Mouse (Mus musculus) liver, embryonic 16.5 days (tissue): Measurements from ENCODE around the gene Rps25. TPM values are rescaled to one million over a fixed set of nuclear protein-coding genes. Genes with fewer than 3 reads are reported as not detected.
"Not testable (repeated sequence)": the region's sequence is repeated elsewhere in the genome, so short reads cannot be mapped to it uniquely, and the experiment has no call there.

Source experiments
- ATAC-seq: fragments of 200-750 bp; cut with Nextera tagmentation; 2 replicates; pipeline ENCODE4 v1.8.0; 2017; ENCODE audit warnings: low read depth, mild to moderate bottlenecking, moderate number of reproducible peaks, moderate library complexity
- H3K27ac ChIP-seq: fragments of 300-500 bp; sonication (generic); 2 replicates; pipeline ENCODE4 v1.5.1; 2014; ENCODE audit warnings: mild to moderate bottlenecking, low read length
- H3K27me3 ChIP-seq: fragments of 300-500 bp; sonication (generic); 2 replicates; pipeline ENCODE4 v1.6.1; 2014; ENCODE audit warnings: low read depth, low read length, mixed read lengths; ENCODE audit not compliant: control insufficient read depth, insufficient read depth
- H3K36me3 ChIP-seq: fragments of 300-500 bp; sonication (generic); 2 replicates; pipeline ENCODE4 v1.6.1; 2014; ENCODE audit warnings: mild to moderate bottlenecking; ENCODE audit not compliant: control insufficient read depth, insufficient read depth
- H3K4me1 ChIP-seq: fragments of 300-500 bp; sonication (generic); 2 replicates; pipeline ENCODE4 v1.6.1; 2014; ENCODE audit warnings: low read depth, low read length, mixed read lengths; ENCODE audit not compliant: control insufficient read depth
- H3K4me2 ChIP-seq: fragments of 300-500 bp; sonication (generic); 2 replicates; pipeline ENCODE4 v1.6.1; 2014; ENCODE audit warnings: low read depth, low read length, mixed read lengths
- H3K4me3 ChIP-seq: fragments of 300-500 bp; sonication (generic); 2 replicates; pipeline ENCODE4 v1.5.1; 2014; ENCODE audit warnings: low read depth, mild to moderate bottlenecking, low read length
- H3K9ac ChIP-seq: fragments of 300-500 bp; sonication (generic); 2 replicates; pipeline ENCODE4 v1.6.1; 2014; ENCODE audit warnings: low read depth, low read length
- H3K9me3 ChIP-seq: fragments of 300-500 bp; sonication (generic); replicated peaks from 2 replicates; pipeline ENCODE4 v1.6.1; 2016; ENCODE audit warnings: low read length; ENCODE audit not compliant: control insufficient read depth
- WGBS: fragments of 180-500 bp; shearing (Covaris S2); extraction: QIAGEN DNeasy Blood & Tissue Kit; methylation state at CpG from one replicate; pipeline ENCODE4 v1.1.7; 2014; ENCODE audit not compliant: insufficient replicate concordance; 5-methylcytosine and 5-hydroxymethylcytosine counted together
- polyA plus RNA-seq: library from polyadenylated mRNA; unstranded; fragments of >200 nt; fragmentation: Nextera tagmentation; extraction: Ambion mirVana; gene quantifications from 2 replicates; pipeline ENCODE4 v1.2.1, GENCODE M21; 2015

The Rps25 gene
- polyA plus RNA-seq, 1 experiment from 2014 or later: 791 TPM

DNA sequence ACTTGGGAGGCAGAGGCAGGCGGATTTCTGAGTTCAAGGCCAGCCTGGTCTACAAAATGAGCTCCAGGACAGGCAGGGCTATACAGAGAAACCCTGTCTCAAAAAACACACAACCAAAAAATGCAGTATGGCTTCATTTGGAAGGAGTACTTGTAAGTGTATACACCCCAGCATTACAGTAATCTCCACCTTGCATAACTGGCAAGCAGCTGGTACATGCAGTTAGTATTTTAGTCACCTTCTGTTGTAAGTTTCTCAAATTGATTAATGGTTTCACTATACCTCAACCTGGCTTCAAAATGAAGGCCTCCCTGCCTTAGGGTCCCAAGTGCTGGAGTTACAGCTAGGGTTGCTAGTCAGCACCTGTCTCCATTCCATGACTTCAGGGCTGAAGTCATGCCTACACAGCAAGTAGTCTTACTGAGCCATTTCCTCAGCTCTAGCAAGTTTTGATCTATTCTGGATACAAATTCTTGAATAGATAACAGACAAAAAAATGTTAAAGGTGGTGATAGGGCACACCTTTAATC, 4.7 kb downstream of the Rps25 start:
- Histone ChIP-seq H3K9ac (no peak overlapping the region), H3K4me1 (peaks cover 34% of the 10 kb centered on the region), H3K9me3 (no peaks in the 10 kb centered on the region), H3K4me2 (no peak overlapping the region), H3K27ac (peak overlapping the region; percentile 34; the same call in 1 of the 2 replicates), H3K4me3 (no peak overlapping the region), H3K36me3 (peaks cover 43% of the 10 kb centered on the region), H3K27me3 (no peaks in the 10 kb centered on the region)
- WGBS: 68% methylated on average over 1 of the region's 1 CpGs
- no peak for ATAC-seq

- H3K27me3 ChIP-seq: no peaks in the 10 kb centered on the region
- H3K36me3 ChIP-seq: peaks cover 43% of the 10 kb centered on the region
- H3K9me3 ChIP-seq: no peaks in the 10 kb centered on the region
- H3K4me1 ChIP-seq: peaks cover 34% of the 10 kb centered on the region
- H3K9ac ChIP-seq: no peak overlapping the region
- no peak overlapping the region for H3K4me2 ChIP-seq
- no peak overlapping the region for H3K4me3 ChIP-seq
- WGBS: 24% methylated on average over 4 of the region's 4 CpGs
- H3K27ac ChIP-seq: peak overlapping the region; percentile 12; the same call in 1 of the 2 replicates
- no peak for ATAC-seq
These were observed 5.4 kb downstream of the Rps25 start for GRCm38 (mm10) chr9:44412306-44412705.

DNA sequence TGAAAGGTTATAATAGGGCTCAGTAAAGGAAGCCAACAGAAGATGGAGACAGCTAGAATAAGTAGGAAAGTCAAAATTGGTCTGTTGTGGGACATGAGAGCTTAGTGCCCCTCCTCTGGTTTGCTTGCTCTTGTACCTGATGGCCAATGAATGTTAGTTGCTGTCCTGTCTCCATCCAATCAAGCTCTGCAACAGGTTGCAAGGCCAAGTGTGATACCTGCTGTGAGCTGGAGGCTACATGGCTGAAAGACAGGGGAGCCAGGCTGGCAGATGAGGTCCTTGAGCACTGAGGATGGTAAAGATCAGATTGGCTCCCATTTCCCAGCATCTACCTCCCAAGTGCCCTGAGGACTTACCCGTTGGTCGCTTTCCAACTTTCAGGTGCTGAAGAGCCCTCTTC, 5.8 kb downstream of the Rps25 start:
- Histone ChIP-seq H3K4me1 (peaks cover 34% of the 10 kb centered on the region), H3K4me3 (no peak overlapping the region), H3K27ac (peak overlapping the region; percentile 12; the same call in 1 of the 2 replicates), H3K4me2 (no peak overlapping the region), H3K27me3 (no peaks in the 10 kb centered on the region), H3K9ac (no peak overlapping the region), H3K36me3 (peaks cover 43% of the 10 kb centered on the region), H3K9me3 (no peaks in the 10 kb centered on the region)
- no peak for ATAC-seq
- WGBS: 74% methylated on average over 2 of the region's 2 CpGs

DNA sequence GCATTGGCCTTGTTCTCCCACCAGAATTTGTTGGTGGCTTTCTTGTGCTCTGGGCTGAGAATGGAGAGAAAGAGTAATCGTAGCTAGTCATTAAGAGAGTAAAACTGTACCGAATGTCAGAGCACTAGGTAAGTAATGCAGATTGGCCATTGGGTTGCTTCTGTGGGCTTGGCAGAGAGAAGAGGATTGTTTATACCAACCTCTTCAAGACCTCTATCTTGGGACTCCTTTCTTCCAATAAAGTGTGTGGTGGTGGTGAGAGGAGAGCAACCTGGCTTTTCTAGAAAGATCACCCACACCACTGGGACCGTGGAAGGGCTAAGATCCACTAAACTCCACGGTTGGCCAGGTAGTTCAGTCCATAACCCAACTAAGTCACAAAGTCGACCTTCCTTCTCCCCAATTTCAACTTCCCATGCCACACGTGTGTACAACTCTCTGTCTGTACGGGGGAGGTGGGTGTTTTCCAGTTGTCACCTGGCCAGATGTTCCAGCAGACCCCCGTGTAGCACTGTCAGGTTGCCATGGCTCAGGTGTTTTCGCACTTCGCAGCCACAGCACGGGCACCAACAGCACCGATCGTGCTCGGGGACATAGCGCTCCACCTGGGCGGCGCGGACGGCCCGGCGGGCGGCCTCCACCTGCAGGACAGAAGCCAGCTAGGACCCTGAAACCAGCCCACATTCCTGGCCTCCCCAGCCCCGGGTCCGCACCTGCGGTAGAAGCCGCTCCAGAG, 10.4 kb downstream of the Rps25 start:
- peak; percentile 65 for ATAC-seq
- H3K4me2 ChIP-seq: peak overlapping the region; percentile 91
- H3K27me3 ChIP-seq: no peaks in the 10 kb centered on the region
- peak overlapping the region; percentile 90 for H3K4me3 ChIP-seq
- peaks cover 18% of the 10 kb centered on the region for H3K36me3 ChIP-seq
- H3K9ac ChIP-seq: peak overlapping the region; percentile 90
- peaks cover 12% of the 10 kb centered on the region for H3K4me1 ChIP-seq
- H3K27ac ChIP-seq: peak overlapping the region; percentile 76
- WGBS: 3% methylated on average over 26 of the region's 26 CpGs
- H3K9me3 ChIP-seq: no peaks in the 10 kb centered on the region

DNA sequence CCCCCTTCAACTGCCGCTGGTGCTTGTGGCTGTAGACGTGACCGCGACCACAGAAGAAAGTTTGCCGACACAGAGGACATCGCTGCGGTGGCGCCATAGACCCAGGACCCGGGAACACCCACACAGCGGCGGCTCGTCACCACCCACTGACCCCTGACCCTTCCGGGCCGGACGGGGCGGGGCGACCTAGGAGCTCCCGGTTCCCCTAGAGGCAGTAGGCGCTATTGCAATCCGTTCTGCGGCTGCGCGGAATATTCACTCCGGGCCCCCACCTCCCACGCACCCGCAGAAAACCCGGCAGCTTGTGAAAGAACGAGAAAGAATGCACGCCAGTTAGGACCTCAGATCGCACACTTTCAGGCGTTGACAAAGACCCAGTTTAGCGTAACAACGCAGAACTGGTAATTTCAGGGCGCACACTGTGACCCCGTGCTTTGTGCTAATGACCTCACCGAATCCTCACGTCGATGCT, 11.0 kb downstream of the Rps25 start:
- peak overlapping the region; percentile 90 for H3K4me3 ChIP-seq
- no peaks in the 10 kb centered on the region for H3K9me3 ChIP-seq
- H3K4me1 ChIP-seq: peaks cover 12% of the 10 kb centered on the region
- peak overlapping the region; percentile 91 for H3K4me2 ChIP-seq
- H3K9ac ChIP-seq: peak overlapping the region; percentile 90
- H3K27ac ChIP-seq: peak overlapping the region; percentile 76
- peak; percentile 99 for ATAC-seq
- under 1% methylated on average over 38 of the region's 38 CpGs for WGBS
- H3K27me3 ChIP-seq: no peaks in the 10 kb centered on the region
- H3K36me3 ChIP-seq: peaks cover 14% of the 10 kb centered on the region

- Histone ChIP-seq H3K9ac (peak within 1 kb of the TSS; percentile 90), H3K27me3 (no peaks in the 10 kb centered on the region), H3K4me1 (peaks cover 12% of the 10 kb centered on the region)
These were observed 11.8 kb downstream of the Rps25 start, which contains the start of gene Ccdc84 for GRCm38 (mm10) chr9:44418519-44419385. Gene Ccdc84, minus strand, starts transcription at chr9:44418569.

DNA sequence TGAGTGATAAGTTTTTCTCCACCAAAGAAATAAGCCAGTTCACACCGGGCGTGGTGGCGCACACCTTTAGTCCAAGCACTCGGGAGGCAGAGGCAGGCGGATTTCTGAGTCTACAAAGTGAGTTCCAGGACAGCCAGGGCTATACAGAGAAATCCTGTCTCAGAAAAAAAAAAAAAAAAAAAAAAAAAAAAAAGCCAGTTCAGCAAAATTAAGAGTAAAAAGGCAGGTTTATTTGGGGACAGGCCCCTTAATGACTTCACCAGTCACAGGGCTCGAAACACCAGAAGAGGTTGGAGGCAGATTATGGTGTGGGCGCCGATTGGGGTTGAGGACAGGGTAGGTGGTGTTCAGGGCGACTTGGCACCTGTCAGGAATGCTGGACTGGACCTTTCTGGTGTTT, 12.8 kb downstream of the Rps25 start:
- H3K27ac ChIP-seq: not testable (repeated sequence)
- WGBS: 74% methylated on average over 9 of the region's 9 CpGs

More at GRCm38 (mm10) chr9:44418519-44419385, 11.8 kb downstream of the Rps25 start, which contains the start of gene Ccdc84:
- WGBS: 70% methylated on average over 14 of the region's 14 CpGs
- no peak for ATAC-seq
- Histone ChIP-seq H3K27ac (peak within 1 kb of the TSS; percentile 76), H3K9me3 (no peaks in the 10 kb centered on the region), H3K4me3 (peak within 1 kb of the TSS; percentile 90), H3K36me3 (peaks cover 9% of the 10 kb centered on the region; the same call in 1 of the 2 replicates), H3K4me2 (peak within 1 kb of the TSS; percentile 91)

DNA sequence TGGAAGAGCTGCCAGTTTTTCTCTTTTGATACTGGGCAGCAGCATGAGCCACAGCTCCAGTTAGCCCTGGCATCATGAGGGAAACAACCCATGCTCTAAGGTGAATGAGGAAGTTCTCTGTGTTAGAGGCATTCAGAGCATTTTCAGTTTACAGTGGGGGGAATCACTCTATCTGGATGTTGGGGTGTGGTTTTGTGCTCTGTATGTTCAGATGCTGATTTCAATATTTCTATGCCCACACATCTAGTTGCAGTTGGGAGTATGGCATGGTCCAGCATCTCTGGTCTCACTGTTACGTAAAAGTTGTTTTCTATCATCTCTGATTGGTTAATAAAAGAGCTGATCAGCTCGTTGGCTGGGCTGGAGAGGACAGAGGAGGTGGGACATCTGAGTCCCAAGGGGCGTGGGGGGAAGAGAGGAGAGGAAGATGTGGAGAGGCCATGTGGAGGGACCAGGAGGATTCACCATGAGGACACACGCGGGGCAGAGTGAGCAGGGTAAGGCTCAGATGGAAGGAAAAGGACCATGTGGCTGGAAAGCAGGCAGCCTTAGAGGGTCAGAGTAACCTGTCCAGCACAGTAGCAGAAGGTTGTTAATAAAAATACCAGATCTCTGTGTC, 13.4 kb downstream of the Rps25 start:
- no peak overlapping the region for H3K27ac ChIP-seq
- no peak overlapping the region for H3K9ac ChIP-seq
- WGBS: 49% methylated on average over 5 of the region's 5 CpGs
- H3K9me3 ChIP-seq: no peaks in the 10 kb centered on the region
- H3K27me3 ChIP-seq: no peaks in the 10 kb centered on the region
- H3K4me1 ChIP-seq: peaks cover 12% of the 10 kb centered on the region
- no peak overlapping the region for H3K4me2 ChIP-seq
- ATAC-seq: no peak
- peaks cover 5% of the 10 kb centered on the region; the same call in 1 of the 2 replicates for H3K36me3 ChIP-seq
- H3K4me3 ChIP-seq: no peak overlapping the region

More for the DNA sequence above, 12.8 kb downstream of the Rps25 start:
- H3K9ac ChIP-seq, H3K4me2 ChIP-seq, H3K4me3 ChIP-seq, H3K27me3 ChIP-seq, H3K9me3 ChIP-seq, H3K36me3 ChIP-seq, ATAC-seq: not testable (repeated sequence)
- H3K4me1 ChIP-seq: peaks cover 12% of the 10 kb centered on the region
